Mouse (Mus musculus) mature B cell (primary cell): ENCODE results near the gene Kcnh2.

Experiments used
- in situ Hi-C: fragments of 300-500 bp; cut with MboI; formaldehyde crosslinking; loops from 2 replicates; pipeline ENCODE4 v1.14.3; 2019

The Kcnh2 gene

DNA sequence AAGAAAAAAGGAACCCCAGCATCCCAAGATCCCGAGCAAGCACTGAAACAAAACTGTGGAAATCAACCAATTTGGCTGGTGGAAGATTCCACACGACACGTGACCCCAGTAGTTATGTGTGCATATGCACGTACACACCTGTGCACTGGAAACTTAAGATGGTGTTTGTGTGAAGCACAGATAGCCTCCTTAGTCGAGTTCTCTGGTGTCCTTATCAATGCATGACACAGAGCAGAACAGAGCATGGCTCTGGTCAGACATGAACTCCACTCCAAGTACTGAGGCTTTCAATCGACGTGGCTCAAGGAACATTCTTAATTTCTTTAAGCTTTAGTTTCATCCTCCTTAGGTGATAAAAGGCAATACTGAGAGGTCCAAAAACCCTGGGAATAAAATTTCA lies 5.1 kb downstream of the Kcnh2 start:
- in situ Hi-C loops = no loop called here

DNA sequence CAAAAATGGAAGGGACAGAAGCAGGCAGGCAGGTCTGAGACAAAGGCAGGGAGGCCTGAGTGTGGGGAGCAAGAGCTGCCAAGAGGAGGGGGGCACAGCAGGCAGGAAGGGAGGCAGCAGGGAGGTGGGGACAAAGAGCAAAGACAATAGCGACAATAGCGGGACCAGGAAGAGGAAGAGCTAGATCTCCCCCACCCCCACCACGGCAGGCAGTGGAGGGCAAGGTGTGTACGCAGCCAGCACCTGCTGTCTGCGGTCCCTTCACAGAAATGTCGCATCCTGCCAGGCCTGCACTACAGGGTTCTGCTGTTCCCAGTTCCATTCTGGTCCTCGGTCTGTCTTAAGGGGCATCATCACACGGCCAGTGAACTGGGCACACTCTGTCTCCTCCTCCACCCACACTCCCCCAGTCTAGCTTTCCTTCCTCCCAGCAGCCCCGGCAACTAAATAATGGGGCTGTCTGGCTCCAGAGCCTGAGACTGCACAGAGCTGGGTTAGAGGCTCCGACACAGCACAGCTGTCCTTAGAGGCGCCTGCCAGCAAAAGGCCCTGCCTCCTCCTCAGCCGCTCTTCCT lies 6.8 kb downstream of the Kcnh2 start:
- in situ Hi-C loops = no loop called here

GRCm38 (mm10) chr5:24343977-24344436 lies 7.4 kb downstream of the Kcnh2 start:
- in situ Hi-C loops = no loop called here

DNA sequence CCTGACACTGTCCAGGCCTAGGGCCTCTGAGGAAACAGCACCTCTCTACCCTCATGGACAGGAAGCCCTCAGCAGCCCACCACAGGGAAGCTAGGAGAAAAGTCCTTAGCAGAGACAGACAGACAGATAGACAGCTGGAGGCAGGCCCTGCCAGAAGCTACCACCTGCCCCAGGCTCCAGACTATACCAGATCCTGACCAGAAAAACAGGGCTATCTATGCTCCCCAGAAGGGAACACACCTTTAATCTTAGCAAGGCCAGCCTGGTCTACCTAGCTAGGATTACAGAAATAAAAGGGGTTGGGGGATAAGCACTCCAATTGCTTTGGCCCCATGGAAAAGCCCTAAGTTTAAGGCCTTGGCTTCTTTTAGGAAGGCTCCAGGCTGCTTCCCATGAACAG lies 8.0 kb downstream of the Kcnh2 start:
- in situ Hi-C loops = no loop called here

- in situ Hi-C loops = no loop called here
These were observed 8.4 kb downstream of the Kcnh2 start for GRCm38 (mm10) chr5:24342966-24343365.

- in situ Hi-C loops = no loop called here
These were observed 9.0 kb downstream of the Kcnh2 start for GRCm38 (mm10) chr5:24342205-24342963.

GRCm38 (mm10) chr5:24337821-24338220 lies 13.6 kb downstream of the Kcnh2 start:
- in situ Hi-C loops = no loop called here

- in situ Hi-C loops = no loop called here
These were observed 14.0 kb downstream of the Kcnh2 start for GRCm38 (mm10) chr5:24337366-24337765.

DNA sequence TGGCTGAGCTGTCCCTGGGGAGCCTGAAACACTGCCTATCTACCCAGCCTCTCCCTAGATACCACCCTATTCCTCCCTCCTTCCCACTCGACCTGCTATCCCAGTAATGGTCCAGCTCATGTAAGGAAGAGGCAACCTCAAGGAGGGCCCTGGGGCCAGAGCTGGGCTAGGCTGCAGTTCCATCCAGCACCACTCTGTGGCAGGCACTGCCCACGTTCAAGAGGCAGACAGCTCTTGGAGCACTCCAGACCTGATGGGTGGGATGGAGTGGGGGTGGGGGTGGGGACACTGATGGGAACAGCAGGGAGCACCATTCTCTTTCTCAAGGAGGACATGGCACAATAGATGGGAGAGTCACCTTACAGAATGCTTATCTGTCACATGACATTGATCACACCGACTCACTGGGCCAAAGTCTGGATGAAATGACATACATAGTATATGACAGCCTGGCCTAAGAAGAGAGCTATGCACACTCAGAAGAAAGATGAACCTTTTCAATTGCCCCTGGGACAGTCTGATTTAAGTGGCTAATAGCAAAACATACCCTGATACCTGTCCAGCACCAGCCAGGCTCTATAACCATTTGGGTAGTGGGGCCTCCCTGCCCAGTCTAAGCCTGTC lies 15.4 kb downstream of the Kcnh2 start:
- in situ Hi-C loops = no loop called here

DNA sequence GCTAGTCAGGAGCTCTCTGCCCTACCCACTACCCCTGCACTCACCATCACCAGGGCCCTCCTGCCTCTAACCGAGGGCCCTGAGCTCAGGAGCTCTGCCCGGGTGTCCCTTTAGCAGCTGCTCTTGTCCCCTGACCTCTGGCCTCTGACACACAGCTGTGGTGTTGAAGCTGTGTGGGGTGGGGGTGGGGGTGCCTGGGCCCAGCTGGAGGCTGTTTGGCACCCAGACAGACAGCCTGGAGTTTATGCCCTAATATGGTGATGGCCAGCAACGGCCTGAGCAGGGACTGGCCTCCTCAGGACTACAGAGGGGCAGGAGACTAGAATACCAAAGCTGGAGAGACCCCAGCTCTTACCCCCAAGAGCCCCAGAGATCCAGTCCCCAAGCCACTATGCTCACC lies 16.7 kb downstream of the Kcnh2 start:
- in situ Hi-C loops = no loop called here

- in situ Hi-C loops = no loop called here
These were observed 19.0 kb downstream of the Kcnh2 start for GRCm38 (mm10) chr5:24332401-24332800.

DNA sequence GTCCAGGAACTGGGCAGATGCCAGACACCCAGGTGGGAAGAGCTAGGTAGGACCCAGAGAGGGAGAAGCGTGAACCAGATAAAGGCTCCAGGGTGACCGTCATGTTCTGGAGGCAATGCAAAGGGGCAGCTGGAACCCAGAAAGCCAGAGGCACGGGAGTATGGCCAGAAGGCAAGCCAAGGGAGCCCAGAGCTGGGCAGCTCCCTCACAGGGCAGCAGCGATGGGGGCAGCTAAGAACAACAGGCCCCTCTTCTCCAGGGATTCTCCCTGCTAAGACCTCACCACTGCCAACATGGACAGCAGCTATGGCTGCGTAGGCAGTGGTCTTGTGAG lies 21.5 kb downstream of the Kcnh2 start:
- in situ Hi-C loops = no loop called here

GRCm38 (mm10) chr5:24329212-24329964 lies 22.0 kb downstream of the Kcnh2 start:
- in situ Hi-C loops = no loop called here

- in situ Hi-C loops = no loop called here
These were observed 22.6 kb downstream of the Kcnh2 start for GRCm38 (mm10) chr5:24328813-24329211.

DNA sequence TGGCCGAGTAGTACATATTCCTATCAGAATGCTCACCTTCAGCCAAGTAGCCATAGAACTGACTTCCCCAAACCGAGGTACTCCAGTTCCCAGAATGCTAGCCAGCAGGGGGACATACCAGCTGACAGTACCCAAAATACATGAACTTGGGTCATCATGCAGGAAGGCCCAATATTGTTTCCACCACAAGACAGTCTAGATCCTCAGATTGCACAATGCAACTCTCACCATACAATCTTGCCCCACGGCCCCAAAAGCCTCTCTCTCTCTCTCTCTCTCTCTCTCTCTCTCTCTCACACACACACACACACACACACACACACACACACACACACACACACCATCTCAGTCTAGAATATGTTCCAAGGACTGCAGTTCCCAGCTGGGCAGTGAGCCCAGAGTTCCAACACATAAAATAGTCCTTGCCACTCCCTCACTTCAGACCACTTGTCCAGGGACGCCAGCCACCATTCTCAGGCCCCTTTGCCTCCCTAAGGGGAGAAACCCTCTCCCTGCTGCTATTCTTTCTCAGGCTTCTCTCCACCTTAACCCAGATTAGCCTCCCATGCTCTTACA lies 24.5 kb downstream of the Kcnh2 start:
- in situ Hi-C loops = no loop called here

DNA sequence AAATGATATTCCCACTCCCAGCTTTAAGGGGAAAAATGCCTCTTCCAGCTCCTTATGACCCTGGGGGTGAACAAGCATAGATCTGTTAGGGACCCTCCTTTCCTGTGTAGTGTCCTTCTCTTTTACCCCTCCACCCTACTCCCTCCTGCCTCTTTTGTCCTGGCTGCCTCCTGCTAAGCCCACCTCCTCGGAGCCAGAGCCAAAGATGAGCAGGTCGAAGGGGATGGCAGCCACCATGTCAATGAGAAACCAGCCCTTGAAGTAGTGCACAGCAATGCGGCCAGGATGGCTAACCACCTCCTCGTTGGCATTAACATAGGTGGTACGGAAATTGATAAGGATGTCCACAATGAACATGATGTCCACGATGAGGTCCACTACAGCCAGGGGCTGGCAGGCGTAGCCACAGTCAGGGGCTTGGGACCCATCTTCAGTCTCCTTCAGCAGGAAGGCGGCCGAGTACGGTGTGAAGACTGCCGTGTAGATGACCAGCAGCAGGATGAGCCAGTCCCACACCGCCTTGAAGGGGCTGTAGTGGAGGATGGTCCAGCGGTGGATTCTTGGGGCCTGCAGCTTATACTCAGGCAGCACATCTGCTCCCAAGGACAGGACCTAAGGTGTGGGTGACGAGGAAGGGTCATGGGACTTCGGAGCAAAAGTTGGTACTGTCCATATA lies 25.1 kb downstream of the Kcnh2 start:
- in situ Hi-C loops = no loop called here

GRCm38 (mm10) chr5:24325251-24325650 lies 26.2 kb downstream of the Kcnh2 start:
- in situ Hi-C loops = no loop called here

DNA sequence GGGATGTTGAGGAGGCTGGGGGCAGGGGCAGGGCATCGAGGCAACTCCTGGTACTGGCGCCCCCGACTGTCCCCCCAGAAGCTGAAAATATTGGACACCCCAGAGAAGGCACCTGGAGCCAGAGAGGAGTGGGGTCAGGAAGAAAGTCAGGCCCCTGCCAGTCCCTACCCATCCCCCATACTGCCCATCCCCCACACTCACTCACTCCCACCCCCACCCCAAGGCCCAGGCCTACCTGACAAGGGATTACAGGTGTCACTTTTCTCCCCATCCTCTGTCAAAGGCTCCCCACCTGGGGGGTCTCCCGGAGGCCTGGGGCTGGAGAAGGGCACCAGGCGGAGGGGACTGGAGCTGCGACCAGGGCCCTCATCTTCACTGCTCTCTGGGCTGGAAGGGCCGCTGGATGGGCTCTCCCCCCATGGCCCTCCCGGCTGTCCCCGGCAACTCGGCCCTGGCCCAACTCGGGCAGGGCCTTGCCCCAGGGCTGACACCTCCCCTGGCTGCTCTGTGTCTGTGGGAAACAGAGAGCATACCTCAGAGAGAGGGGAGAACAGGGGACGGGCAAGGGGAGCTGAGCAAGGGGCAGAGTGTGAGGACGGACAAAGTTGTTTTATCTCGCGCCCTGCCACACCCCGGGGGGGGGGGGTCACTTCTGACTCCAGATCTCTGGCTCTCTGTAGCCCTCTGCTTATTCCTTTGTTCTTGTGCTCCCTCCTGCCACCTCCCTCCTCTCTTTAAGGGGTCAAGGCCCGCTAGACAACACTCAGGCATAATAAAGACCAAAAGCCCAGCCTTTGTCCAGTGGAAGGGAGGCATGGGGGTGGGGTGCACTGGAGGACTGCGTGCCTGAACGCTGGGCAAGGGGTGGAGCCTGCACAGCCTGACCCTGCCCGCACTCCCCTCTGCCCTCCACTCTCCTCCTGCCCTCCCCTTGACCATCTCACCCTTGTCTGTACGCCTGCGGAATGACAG lies 29.4 kb downstream of the Kcnh2 start:
- in situ Hi-C loops = no loop called here

GRCm38 (mm10) chr5:24320894-24321293 lies 30.5 kb downstream of the Kcnh2 start:
- in situ Hi-C loops = no loop called here

GRCm38 (mm10) chr5:24320467-24320813 lies 31.0 kb downstream of the Kcnh2 start:
- in situ Hi-C loops = no loop called here
